Mouse (Mus musculus): ENCODE measurements around the gene Wrb.
A peak's percentile ranks its signal among the peaks of the same experiment; 100 is the strongest.

The Wrb gene

GRCm38 (mm10) chr16:96158511-96159080 is 13.4 kb downstream of the Wrb start:
- DNase-seq (ENCODE audit: low read depth, low spot score), result peak; percentile 51

GRCm38 (mm10) chr16:96159091-96159731 is 14.0 kb downstream of the Wrb start:
- no peak for DNase-seq (ENCODE audit: low read depth, low spot score)

- DNase-seq (ENCODE audit: low read depth, low spot score), result no peak
These were observed 14.7 kb downstream of the Wrb start for GRCm38 (mm10) chr16:96159794-96160346.

- no peak for DNase-seq (ENCODE audit: low read depth, low spot score)
These were observed 15.7 kb downstream of the Wrb start for GRCm38 (mm10) chr16:96160927-96161326.

GRCm38 (mm10) chr16:96161336-96161735 is 16.1 kb downstream of the Wrb start:
- DNase-seq (ENCODE audit: low read depth, low spot score), result no peak

GRCm38 (mm10) chr16:96165723-96166264 is 20.6 kb downstream of the Wrb start:
- no peak for DNase-seq (ENCODE audit: low read depth, low spot score)

GRCm38 (mm10) chr16:96168837-96169236 is 23.6 kb downstream of the Wrb start:
- no peak for DNase-seq (ENCODE audit: low read depth, low spot score)

- DNase-seq (ENCODE audit: low read depth, low spot score), result no peak
These were observed 28.4 kb downstream of the Wrb start for GRCm38 (mm10) chr16:96173648-96174047.

- DNase-seq (ENCODE audit: low read depth, low spot score), result no peak
These were observed 30.2 kb downstream of the Wrb start for GRCm38 (mm10) chr16:96175399-96175798.

GRCm38 (mm10) chr16:96179156-96179555 is 33.9 kb downstream of the Wrb start:
- no peak for DNase-seq (ENCODE audit: low read depth, low spot score)

- no peak for DNase-seq (ENCODE audit: low read depth, low spot score)
These were observed 42.4 kb downstream of the Wrb start for GRCm38 (mm10) chr16:96187619-96188018.

GRCm38 (mm10) chr16:96191531-96192506 is 46.6 kb downstream of the Wrb start, which contains the start of gene Lca5l:
TSS of gene Lca5l (minus strand) at chr16:96192271.
- DNase-seq (ENCODE audit: low read depth, low spot score), result peak; percentile 99

- DNase-seq (ENCODE audit: low read depth, low spot score), result peak; percentile 96
These were observed 54.9 kb downstream of the Wrb start, which contains the start of gene Sh3bgr for GRCm38 (mm10) chr16:96199913-96200701. TSS of gene Sh3bgr (plus strand) at chr16:96200450.

- no peak for DNase-seq (ENCODE audit: low read depth, low spot score)
These were observed 55.5 kb downstream of the Wrb start for GRCm38 (mm10) chr16:96200702-96201028.

GRCm38 (mm10) chr16:96201485-96202232 is 56.5 kb downstream of the Wrb start:
- DNase-seq (ENCODE audit: low read depth, low spot score), result peak; percentile 73
